Mouse (Mus musculus): ENCODE results near the gene Dlk1. TPM values are rescaled to one million over a fixed set of nuclear protein-coding genes. Genes with fewer than 3 reads are reported as not detected.
"Not testable (repeated sequence)": the region's sequence is repeated elsewhere in the genome, so short reads cannot be mapped to it uniquely, and the experiment has no call there.

Dlk1 gene
- polyA plus RNA-seq, 1 experiment = not detected

DNA sequence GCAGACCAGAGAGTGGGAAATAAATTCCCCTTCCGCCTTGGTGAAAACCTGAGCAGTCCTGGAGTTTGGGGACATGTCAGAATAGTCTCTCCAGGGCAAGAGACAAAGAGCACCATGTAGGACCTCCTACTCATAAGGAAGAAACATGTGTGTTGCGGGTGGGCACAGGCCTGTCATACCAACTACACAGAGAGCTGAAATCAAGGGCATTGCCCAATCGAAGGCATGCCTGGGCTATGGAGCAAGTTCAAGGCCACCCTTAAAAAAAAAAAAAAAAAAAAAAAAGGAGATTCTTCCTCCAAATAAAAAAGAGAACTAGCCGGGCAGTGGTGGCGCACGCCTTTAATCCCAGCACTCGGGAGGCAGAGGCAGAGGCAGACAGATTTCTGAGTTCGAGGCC, 17.2 kb downstream of the Dlk1 start:
- H3K79me2 ChIP-seq (ENCODE audit: control insufficient read depth, insufficient read depth) = no peaks in the 10 kb centered on the region
- TF ChIP-seq MYOD1 (IDR thresholded peaks at IDR 0.05; ENCODE audit: control insufficient read depth, insufficient read length, low read depth) (no peak), FOSL1 (IDR thresholded peaks at IDR 0.05; ENCODE audit: insufficient read depth, low read length, poor library complexity, severe bottlenecking) (no peak)
- H3ac ChIP-seq (ENCODE audit: control insufficient read depth, insufficient read length, low read depth) = no peak overlapping the region
- peaks cover 24% of the 10 kb centered on the region for H3K27me3 ChIP-seq (ENCODE audit: control insufficient read depth, insufficient read depth, insufficient read length)
- H3K4me3 ChIP-seq (ENCODE audit: insufficient read depth, poor library complexity, severe bottlenecking) = no peak overlapping the region
- no peaks in the 10 kb centered on the region for H3K79me3 ChIP-seq (ENCODE audit: low read depth)
- H3K36me3 ChIP-seq (ENCODE audit: control insufficient read depth, insufficient read depth) = no peaks in the 10 kb centered on the region

GRCm38 (mm10) chr12:109472627-109473026, 20.0 kb downstream of the Dlk1 start:
- H3ac ChIP-seq (ENCODE audit: control insufficient read depth, insufficient read length, low read depth) = no peak overlapping the region
- TF ChIP-seq CEBPB (IDR thresholded peaks at IDR 0.05; ENCODE audit: low read depth) (no peak), MAX (IDR thresholded peaks at IDR 0.05) (no peak), FOSL1 (IDR thresholded peaks at IDR 0.05; ENCODE audit: insufficient read depth, low read length, poor library complexity, severe bottlenecking) (no peak), MYOG (IDR thresholded peaks at IDR 0.05; ENCODE audit: control insufficient read depth, extremely low read depth, insufficient read length) (no peak), USF1 (IDR thresholded peaks at IDR 0.05; ENCODE audit: low read depth) (no peak), MYOD1 (IDR thresholded peaks at IDR 0.05; ENCODE audit: control insufficient read depth, insufficient read length, low read depth) (no peak), CTCF (IDR thresholded peaks at IDR 0.05; ENCODE audit: control insufficient read depth, insufficient read depth, insufficient read length) (no peak)

DNA sequence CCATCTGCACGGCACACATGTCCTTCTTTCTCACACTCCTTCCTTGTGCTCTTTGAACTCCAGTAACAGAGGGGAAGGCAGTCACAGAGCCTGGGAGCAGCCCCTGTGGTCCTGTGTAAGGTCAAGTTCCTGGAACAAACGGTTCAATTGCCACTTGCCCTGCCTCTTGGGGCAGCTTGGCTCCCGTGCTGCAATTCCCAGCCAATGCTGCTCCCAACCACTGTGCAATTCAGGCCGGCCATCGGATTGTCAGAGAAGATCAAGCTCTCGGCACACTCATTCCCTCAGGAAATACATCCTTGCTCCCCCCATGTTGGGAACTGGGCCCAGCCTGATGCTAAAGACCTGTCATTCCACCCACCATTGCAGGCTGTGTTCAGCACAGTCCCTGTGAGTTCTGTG, 21.0 kb downstream of the Dlk1 start:
- no peak for TF ChIP-seq FOSL1 (IDR thresholded peaks at IDR 0.05; ENCODE audit: insufficient read depth, low read length, poor library complexity, severe bottlenecking)
- TF ChIP-seq MYOG (IDR thresholded peaks at IDR 0.05; ENCODE audit: control insufficient read depth, extremely low read depth, insufficient read length) = no peak
- no peak for TF ChIP-seq CEBPB (IDR thresholded peaks at IDR 0.05; ENCODE audit: low read depth)
- TF ChIP-seq MYOD1 (IDR thresholded peaks at IDR 0.05; ENCODE audit: control insufficient read depth, insufficient read length, low read depth) = no peak
- no peak for TF ChIP-seq USF1 (IDR thresholded peaks at IDR 0.05; ENCODE audit: low read depth)
- TF ChIP-seq CTCF (IDR thresholded peaks at IDR 0.05; ENCODE audit: control insufficient read depth, insufficient read depth, insufficient read length) = no peak
- no peak for TF ChIP-seq MAX (IDR thresholded peaks at IDR 0.05)

More at GRCm38 (mm10) chr12:109472627-109473026, 20.0 kb downstream of the Dlk1 start:
- Histone ChIP-seq H3K27me3 (ENCODE audit: control insufficient read depth, insufficient read depth, insufficient read length) (peaks cover 24% of the 10 kb centered on the region), H3K79me3 (ENCODE audit: low read depth) (no peaks in the 10 kb centered on the region), H3K79me2 (ENCODE audit: control insufficient read depth, insufficient read depth) (no peaks in the 10 kb centered on the region), H3K36me3 (ENCODE audit: control insufficient read depth, insufficient read depth) (no peaks in the 10 kb centered on the region), H3K4me3 (ENCODE audit: insufficient read depth, poor library complexity, severe bottlenecking) (no peak overlapping the region)

DNA sequence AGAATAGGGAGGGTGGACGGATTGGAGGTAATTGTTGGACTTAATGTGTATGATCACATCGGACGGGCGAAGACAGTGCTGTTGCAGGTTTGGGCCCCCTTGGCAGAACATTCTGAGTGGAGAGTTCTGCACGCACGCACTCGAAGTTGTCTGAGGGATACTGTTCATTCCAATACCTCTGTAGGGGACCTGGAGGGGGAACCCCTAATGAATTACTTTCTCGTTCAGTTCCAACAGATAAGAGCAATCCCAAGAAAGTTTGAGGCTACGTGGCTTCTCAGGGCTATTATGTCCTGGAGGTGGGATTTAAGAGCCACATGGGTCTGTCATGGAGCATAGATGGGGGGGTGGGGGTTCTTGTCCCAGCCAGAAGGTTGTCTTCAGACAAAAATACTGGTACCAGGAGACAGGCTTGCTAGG, 21.6 kb downstream of the Dlk1 start:
- no peaks in the 10 kb centered on the region for H3K36me3 ChIP-seq (ENCODE audit: control insufficient read depth, insufficient read depth)
- no peaks in the 10 kb centered on the region for H3K79me2 ChIP-seq (ENCODE audit: control insufficient read depth, insufficient read depth)
- no peaks in the 10 kb centered on the region for H3K79me3 ChIP-seq (ENCODE audit: low read depth)
- H3ac ChIP-seq (ENCODE audit: control insufficient read depth, insufficient read length, low read depth) = no peak overlapping the region
- peaks cover 24% of the 10 kb centered on the region for H3K27me3 ChIP-seq (ENCODE audit: control insufficient read depth, insufficient read depth, insufficient read length)
- no peak overlapping the region for H3K4me3 ChIP-seq (ENCODE audit: insufficient read depth, poor library complexity, severe bottlenecking)
- no peak for TF ChIP-seq FOSL1 (IDR thresholded peaks at IDR 0.05; ENCODE audit: insufficient read depth, low read length, poor library complexity, severe bottlenecking)
- no peak for TF ChIP-seq CTCF (IDR thresholded peaks at IDR 0.05; ENCODE audit: control insufficient read depth, insufficient read depth, insufficient read length)
- no peak for TF ChIP-seq USF1 (IDR thresholded peaks at IDR 0.05; ENCODE audit: low read depth)
- TF ChIP-seq MAX (IDR thresholded peaks at IDR 0.05) = no peak
- TF ChIP-seq CEBPB (IDR thresholded peaks at IDR 0.05; ENCODE audit: low read depth) = no peak
- no peak for TF ChIP-seq MYOG (IDR thresholded peaks at IDR 0.05; ENCODE audit: control insufficient read depth, extremely low read depth, insufficient read length)

More for the DNA sequence above, 21.0 kb downstream of the Dlk1 start:
- Histone ChIP-seq H3K79me2 (ENCODE audit: control insufficient read depth, insufficient read depth) (no peaks in the 10 kb centered on the region), H3ac (ENCODE audit: control insufficient read depth, insufficient read length, low read depth) (no peak overlapping the region), H3K27me3 (ENCODE audit: control insufficient read depth, insufficient read depth, insufficient read length) (peaks cover 24% of the 10 kb centered on the region), H3K79me3 (ENCODE audit: low read depth) (no peaks in the 10 kb centered on the region), H3K4me3 (ENCODE audit: insufficient read depth, poor library complexity, severe bottlenecking) (no peak overlapping the region), H3K36me3 (ENCODE audit: control insufficient read depth, insufficient read depth) (no peaks in the 10 kb centered on the region)

- no peaks in the 10 kb centered on the region for H3K79me2 ChIP-seq (ENCODE audit: control insufficient read depth, insufficient read depth)
- no peak overlapping the region for H3K4me3 ChIP-seq (ENCODE audit: insufficient read depth, poor library complexity, severe bottlenecking)
- H3ac ChIP-seq (ENCODE audit: control insufficient read depth, insufficient read length, low read depth) = no peak overlapping the region
- H3K27me3 ChIP-seq (ENCODE audit: control insufficient read depth, insufficient read depth, insufficient read length) = peaks cover 20% of the 10 kb centered on the region
- no peaks in the 10 kb centered on the region for H3K79me3 ChIP-seq (ENCODE audit: low read depth)
- TF ChIP-seq MYOD1 (IDR thresholded peaks at IDR 0.05; ENCODE audit: control insufficient read depth, insufficient read length, low read depth) (no peak), CEBPB (IDR thresholded peaks at IDR 0.05; ENCODE audit: low read depth) (no peak), FOSL1 (IDR thresholded peaks at IDR 0.05; ENCODE audit: insufficient read depth, low read length, poor library complexity, severe bottlenecking) (no peak), USF1 (IDR thresholded peaks at IDR 0.05; ENCODE audit: low read depth) (no peak), CTCF (IDR thresholded peaks at IDR 0.05; ENCODE audit: control insufficient read depth, insufficient read depth, insufficient read length) (no peak), MAX (IDR thresholded peaks at IDR 0.05) (no peak)
- no peaks in the 10 kb centered on the region for H3K36me3 ChIP-seq (ENCODE audit: control insufficient read depth, insufficient read depth)
Observed at GRCm38 (mm10) chr12:109475501-109475900, 22.9 kb downstream of the Dlk1 start.

GRCm38 (mm10) chr12:109486525-109486924, 33.9 kb downstream of the Dlk1 start:
- not testable (repeated sequence) for H3K36me3 ChIP-seq (ENCODE audit: control insufficient read depth, insufficient read depth); H3K27me3 ChIP-seq (ENCODE audit: control insufficient read depth, insufficient read depth, insufficient read length); H3ac ChIP-seq (ENCODE audit: control insufficient read depth, insufficient read length, low read depth); H3K79me2 ChIP-seq (ENCODE audit: control insufficient read depth, insufficient read depth); H3K79me3 ChIP-seq (ENCODE audit: low read depth); H3K4me3 ChIP-seq (ENCODE audit: insufficient read depth, poor library complexity, severe bottlenecking)

Measured in C2C12 (cell line).